Mouse (Mus musculus): Measurements from ENCODE around the gene Iqce.

Gene Iqce

GRCm38 (mm10) chr5:140637989-140638388, 64.2 kb downstream of the Iqce start:
- DNase-seq = no peak

GRCm38 (mm10) chr5:140637058-140637410, 65.1 kb downstream of the Iqce start:
- DNase-seq = no peak

- DNase-seq = no peak
These were observed 65.7 kb downstream of the Iqce start for GRCm38 (mm10) chr5:140636316-140637057.

GRCm38 (mm10) chr5:140634798-140635722, 67.1 kb downstream of the Iqce start:
- DNase-seq = no peak

GRCm38 (mm10) chr5:140633432-140633831, 68.7 kb downstream of the Iqce start:
- DNase-seq = no peak

DNA sequence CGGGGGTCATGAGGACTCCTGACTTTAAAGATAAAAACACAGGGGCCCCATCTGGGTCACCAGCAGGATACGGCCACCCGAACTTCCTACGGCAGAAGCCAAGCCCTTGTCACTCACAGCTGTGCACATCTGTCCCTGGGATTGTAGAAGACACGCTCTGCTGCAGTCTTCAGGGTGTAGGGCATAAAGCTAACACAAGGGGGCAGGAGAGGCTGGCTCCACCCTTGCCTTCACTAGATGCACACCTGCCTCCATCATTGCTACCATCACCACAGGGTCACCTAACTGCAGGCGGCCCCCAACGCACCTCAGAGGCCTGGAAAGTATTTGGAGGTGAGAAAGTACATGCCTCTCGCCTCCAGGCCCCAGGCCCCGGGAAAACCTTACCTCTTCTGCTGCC, 73.2 kb downstream of the Iqce start:
- no peak for DNase-seq

- no peak for DNase-seq
These were observed 74.6 kb downstream of the Iqce start for GRCm38 (mm10) chr5:140627580-140627979.

DNA sequence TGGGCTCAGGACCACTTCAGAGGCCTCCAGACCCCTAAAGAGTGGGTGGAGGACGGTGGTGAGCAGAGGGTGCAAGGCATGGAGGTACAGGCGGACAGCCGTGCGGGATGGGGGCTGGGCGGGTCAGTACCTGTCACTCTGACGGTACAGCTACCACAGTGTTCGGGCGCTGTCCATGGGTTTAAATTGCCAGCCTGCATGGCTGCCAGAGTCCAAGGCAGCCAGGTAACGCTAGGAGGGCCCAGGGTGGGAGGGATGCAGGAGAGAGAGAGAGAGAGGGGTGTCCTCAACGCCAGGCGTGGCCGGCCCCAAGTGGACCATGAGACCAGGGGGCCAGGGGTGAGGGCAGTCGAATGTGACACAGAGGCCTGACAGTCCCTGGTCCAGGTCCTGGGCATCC, 77.2 kb downstream of the Iqce start:
- DNase-seq = no peak

GRCm38 (mm10) chr5:140624238-140624637, 77.9 kb downstream of the Iqce start:
- no peak for DNase-seq

- DNase-seq = no peak
These were observed 78.4 kb downstream of the Iqce start for GRCm38 (mm10) chr5:140623791-140624190.

GRCm38 (mm10) chr5:140622978-140623670, 79.1 kb downstream of the Iqce start:
- no peak for DNase-seq

GRCm38 (mm10) chr5:140621517-140621916, 80.7 kb downstream of the Iqce start:
- DNase-seq = no peak

GRCm38 (mm10) chr5:140621092-140621491, 81.1 kb downstream of the Iqce start:
- no peak for DNase-seq

- DNase-seq = no peak
These were observed 82.1 kb downstream of the Iqce start for GRCm38 (mm10) chr5:140619895-140620736.

DNA sequence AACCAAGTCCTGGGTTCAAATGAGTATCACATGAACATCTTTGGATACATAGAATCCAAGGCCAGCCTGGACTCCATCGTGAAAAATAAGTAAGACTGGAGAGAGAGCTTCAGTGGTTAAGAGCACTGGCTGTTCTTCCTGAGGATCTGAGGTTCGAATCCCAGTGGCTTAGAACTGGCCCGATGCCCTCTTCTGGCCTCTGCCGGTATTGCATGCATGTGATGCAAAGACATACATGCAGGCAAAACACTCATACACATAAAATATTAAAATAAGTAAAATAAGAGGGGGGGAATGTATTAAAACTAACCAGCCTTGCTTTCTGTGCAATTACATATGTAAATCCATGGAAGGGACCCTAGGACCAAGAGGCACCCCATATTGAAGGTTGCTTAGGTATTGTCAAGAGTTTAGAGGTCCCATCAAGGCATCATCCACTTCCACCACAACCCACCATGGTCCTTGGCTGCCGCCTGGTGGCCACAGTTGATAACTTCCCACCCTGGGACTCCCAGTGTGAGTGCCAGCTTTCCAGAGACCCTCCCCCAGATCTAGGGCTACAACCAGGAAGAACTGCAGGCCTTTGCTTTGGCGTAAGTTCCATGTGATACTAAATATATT, 82.9 kb downstream of the Iqce start:
- DNase-seq = no peak

- no peak for DNase-seq
These were observed 84.5 kb downstream of the Iqce start for GRCm38 (mm10) chr5:140617714-140618113.

DNA sequence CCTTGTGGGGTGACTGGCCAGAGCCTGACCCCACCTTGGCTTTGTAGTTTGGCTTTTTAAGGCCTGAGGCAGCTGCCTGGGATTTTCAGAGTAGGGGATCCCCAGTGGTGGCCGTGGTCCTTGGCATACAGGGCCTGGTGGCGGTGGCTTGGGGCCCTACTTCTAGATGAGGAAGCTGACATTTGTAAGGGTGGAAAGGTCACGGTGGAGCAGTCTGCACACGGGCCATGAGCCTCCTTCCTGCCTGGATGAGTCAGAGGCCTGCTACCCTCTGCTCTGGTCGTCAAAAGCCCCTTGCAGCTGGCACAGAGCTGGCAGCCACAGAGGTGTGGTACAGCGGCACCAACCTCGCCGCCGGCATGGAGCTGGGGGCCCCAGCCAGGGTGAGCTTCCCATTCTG, 85.5 kb downstream of the Iqce start:
- DNase-seq = no peak

DNA sequence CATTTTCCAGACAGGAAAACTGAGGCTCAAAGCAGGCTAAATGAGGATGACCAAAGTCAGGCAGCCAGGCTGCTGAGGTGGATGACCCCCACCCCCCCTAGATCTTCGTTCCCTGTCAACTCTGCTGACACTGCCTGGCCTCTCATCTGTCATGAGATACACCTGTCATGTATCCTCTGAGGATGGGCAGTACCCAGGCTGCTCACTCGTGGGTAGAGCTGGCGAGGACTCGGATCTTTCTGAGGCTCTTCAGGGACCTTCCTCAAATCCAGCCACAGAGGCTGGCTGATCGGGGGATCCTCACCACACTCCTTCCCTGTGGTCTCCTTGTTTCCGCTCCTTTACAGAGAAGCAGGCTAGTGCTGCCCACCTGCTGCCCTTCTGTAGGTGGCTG, 86.1 kb downstream of the Iqce start:
- no peak for DNase-seq

GRCm38 (mm10) chr5:140615321-140616109, 86.7 kb downstream of the Iqce start:
- no peak for DNase-seq

DNA sequence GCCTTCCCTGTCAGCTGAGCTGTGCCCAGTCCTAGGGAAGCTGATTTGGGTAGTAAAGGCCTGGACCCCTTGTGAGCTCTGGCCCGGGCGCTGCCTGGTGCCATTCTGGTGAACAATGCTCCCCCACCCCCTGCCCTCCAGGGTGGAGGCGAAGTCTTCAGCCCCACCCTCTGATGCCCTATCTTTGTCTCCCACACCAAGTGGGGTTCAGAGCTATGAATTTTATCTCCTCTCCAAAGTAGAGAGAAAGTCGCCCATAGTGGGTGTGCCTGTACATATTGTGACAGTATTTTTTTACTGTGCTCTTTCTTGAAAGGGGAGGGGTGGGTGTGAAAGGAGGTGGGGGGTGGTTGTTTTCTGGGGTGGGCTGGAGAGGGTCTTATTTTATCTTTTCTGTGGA, 87.3 kb downstream of the Iqce start:
- DNase-seq = no peak

GRCm38 (mm10) chr5:140614141-140614540, 88.0 kb downstream of the Iqce start:
- DNase-seq = no peak

All from cerebellum, adult 11 months (tissue).